Mouse (Mus musculus): ENCODE data around the gene Krtap21-1.

Krtap21-1 gene

GRCm38 (mm10) chr16:89403768-89404167, at the start of gene Krtap21-1:
TSS of gene Krtap21-1 (minus strand) at chr16:89403868.
- DNase-seq (ENCODE audit: low spot score in 2 of 2) = no peak

DNA sequence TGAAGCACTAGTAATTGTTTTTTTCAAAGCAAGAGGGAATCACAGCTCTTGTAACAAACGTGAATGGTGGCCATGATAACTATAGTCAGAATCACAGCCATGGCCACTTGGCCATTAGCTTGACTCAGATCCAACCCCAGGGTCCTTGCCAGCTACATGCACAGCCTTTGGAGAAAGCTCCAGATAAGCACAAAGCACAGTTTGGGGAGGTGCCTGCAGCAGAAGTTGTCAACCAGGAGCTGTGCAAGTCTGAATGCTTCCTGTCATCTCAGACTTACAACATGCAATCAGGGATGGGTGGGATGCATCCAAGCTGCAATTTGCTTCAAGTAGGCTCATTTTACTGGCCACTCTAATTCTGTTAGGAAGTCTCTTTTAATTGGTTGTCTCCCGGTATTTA, 25.9 kb upstream of the Krtap21-1 start:
- no peak for DNase-seq (ENCODE audit: low spot score in 2 of 2)

DNA sequence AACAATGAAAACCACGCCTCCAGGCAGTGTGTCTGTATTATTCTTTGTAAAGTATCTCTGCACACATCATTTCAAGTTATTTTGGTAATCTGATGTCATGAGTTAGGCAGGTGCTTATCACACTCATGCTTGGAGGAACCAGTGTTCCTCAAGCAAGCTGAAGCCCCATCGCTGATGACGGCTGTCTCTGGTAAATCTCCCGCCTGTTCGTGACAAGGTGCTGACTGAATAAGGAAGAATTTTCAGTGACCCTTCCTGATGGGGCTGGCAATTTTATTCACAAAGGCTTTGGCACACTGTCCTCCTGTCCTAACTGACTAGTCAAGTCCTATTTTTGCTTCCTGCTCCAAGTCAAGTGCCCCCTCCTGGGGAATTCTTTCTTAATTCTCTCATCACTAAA, 21.6 kb upstream of the Krtap21-1 start:
- DNase-seq (ENCODE audit: low spot score in 2 of 2) = no peak

DNA sequence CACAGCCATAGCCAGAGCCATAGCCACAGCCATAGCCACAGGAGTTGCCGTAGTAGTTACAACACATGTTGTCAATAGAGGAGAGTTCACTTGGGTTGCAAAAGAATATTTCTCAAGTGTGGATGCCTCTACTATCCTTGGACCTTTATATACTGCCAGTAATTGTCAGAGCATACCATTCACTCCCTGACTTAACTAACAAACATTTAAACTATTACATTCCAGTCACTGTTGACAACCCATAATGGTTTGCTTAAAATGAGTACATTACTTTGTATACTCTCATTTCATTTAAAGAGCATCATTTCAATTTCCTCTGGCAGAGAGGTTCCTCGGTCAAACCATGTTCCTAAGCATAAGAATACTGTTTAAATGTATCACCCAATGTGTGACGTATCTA, 16.3 kb upstream of the Krtap21-1 start, which contains the start of gene Krtap6-2:
Krtap6-2 (minus strand) TSS at position 101 of the 400 bp plus-strand sequence.
- no peak for DNase-seq (ENCODE audit: low spot score in 2 of 2)

GRCm38 (mm10) chr16:89416311-89416710, 12.6 kb upstream of the Krtap21-1 start:
- DNase-seq (ENCODE audit: low spot score in 2 of 2) = no peak

DNA sequence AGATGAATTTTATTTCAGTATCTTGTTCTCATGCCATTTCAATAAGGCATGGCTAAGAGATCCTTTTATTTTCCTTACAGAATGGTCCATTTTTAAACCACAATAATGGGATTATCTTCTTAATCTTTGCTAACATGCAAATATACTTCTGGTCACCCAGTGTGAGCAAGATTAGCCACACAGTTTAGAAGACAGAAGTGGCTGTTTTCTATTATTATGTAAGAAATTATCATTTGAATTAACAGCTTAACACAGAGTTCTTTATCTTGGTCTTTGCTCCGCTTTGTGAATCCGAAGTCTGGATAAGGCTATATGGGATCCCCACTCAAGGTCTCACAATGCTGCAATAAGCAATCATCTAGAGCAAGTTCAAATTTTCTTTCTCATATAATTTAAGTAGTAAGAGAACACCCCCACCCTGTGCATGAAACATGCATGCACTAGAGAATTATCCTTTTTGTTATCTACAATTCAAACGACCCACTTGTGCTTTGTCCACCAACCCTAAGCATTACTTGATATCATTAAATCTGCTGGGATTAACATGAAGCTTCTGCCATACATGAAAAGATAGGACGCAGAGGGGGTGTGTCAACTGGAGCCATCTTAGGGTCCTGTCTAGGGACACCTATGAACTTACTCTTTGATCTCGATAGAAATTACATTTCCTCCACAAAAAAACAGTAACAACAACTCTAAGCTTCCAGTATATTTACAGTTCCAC, 6.8 kb upstream of the Krtap21-1 start:
- DNase-seq (ENCODE audit: low spot score in 2 of 2) = no peak

DNA sequence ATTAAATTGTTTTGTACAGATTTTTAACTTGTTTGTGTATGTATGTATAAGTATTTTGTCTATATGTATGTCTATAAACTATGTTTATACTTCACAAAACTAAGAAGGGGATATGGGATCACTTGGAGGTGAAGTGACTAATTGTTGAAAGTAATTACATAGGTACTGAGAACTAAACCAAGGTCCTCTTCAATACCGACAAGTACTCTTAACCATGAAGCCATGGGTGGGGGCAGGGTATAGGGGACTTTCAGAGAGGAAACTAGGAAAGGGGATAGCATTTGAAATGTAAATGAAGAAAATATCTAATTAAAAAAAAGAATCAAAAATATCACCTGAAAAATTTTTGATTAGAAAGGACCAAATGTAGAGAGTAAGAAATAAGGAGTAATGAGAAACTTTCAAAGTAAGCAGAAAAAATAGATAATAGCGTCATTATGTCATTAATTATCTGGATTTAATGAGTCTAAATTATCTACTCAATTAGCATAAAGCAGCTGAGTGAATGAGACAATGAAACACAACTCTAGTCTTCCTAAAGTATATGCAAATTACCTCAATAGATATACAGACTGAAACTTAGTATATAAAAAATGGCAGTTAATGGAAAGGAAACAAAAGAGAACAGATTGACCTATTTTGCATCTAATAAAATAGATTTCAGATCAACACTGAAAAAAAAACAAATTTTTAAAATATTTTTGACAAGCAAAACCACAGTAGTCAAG, 30.8 kb downstream of the Krtap21-1 start:
- DNase-seq (ENCODE audit: low spot score in 2 of 2) = no peak

All from spleen, postnatal 10 days (tissue).